Mouse (Mus musculus): ENCODE data around the gene Tfrc. TPM values are rescaled to one million over a fixed set of nuclear protein-coding genes. Genes with fewer than 3 reads are reported as not detected.

Gene Tfrc
- polyA plus RNA-seq (2012; rRNA removed) = 263 and 298 TPM in 2 replicates

DNA sequence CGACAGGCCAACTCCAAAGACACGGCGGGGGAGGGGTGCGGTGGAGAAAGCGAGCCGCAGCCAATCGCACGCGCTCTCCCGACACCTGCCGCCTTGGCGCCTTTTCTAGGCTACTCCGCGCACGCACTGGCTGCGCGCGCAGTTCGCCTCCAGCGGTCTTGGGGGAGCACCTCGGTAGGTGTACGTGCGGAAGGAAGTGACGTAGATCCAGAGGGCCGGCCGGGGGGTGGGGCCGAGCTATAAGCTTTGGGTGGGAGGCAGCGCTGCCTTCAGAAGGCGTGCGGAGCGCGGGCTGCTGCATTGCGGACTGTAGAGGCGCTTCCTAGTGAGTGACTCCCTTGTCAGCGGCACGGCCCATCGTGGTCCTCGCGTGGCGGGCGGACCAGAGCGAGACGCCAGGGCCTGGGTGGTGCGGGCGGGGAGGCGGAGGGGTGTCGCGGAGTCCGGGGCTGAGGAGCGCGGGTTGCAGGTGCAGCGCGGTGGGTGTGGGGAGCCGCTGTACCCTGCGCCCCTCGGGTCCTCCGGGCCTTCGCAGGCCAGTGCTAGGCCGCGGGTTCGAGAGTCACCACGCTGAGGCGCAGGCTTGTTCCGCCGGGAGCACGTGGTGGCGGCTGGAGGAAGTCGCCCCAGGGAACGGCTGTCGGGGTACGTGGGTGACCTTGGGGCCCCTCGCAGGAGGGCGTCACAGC is at the start of gene Tfrc:
TSS of gene Tfrc (plus strand) at position 209 of the 689 bp plus-strand sequence.

GRCm38 (mm10) chr16:32643661-32644061 is 34.9 kb downstream of the Tfrc start, which contains the start of gene Tnk2:
TSS of gene Tnk2 (plus strand) at chr16:32643874.

Other genes with a start within 250 kb of the Tfrc start
- 0.05 and 0.06 TPM in 2 replicates for gene Tm4sf19, start 208.4 kb upstream of the Tfrc start, polyA plus RNA-seq (2012; rRNA removed)
- gene Tctex1d2, start 189.2 kb upstream of the Tfrc start, polyA plus RNA-seq (2012; rRNA removed) = 3.0 and 3.1 TPM in 2 replicates
- gene Pcyt1a, start 178.0 kb upstream of the Tfrc start, polyA plus RNA-seq (2012; rRNA removed) = 15.8 and 17.9 TPM in 2 replicates
- gene Slc51a, start 121.0 kb upstream of the Tfrc start, polyA plus RNA-seq (2012; rRNA removed) = 0.14 and 0.17 TPM in 2 replicates
- gene Zdhhc19, start 112.7 kb upstream of the Tfrc start, polyA plus RNA-seq (2012; rRNA removed) = 0.01 TPM in 1 of 2 replicates, not detected in the other
- gene Tnk2, start 35.0 kb downstream of the Tfrc start, polyA plus RNA-seq (2012; rRNA removed) = 12.2 and 14.2 TPM in 2 replicates
- gene Muc4, start 127.0 kb downstream of the Tfrc start, polyA plus RNA-seq (2012; rRNA removed) = 0.35 and 0.60 TPM in 2 replicates
- 0.01 TPM in 1 of 2 replicates, not detected in the other for gene Muc20, start 188.5 kb downstream of the Tfrc start, polyA plus RNA-seq (2012; rRNA removed)
- 0.12 TPM in 1 of 2 replicates, not detected in the other for gene Smbd1, start 201.6 kb downstream of the Tfrc start, polyA plus RNA-seq (2012; rRNA removed)

All from liver, embryonic 14 days (tissue).